Mouse (Mus musculus) stomach, postnatal 0 days (tissue): ENCODE measurements at regions not wholly inside any gene's neighbourhood (a gene's known extent, or its start where the extent isn't known, plus 50 kb on each side); places are given as distances from the start of the nearest gene placed in this dataset.

Source experiments
- CTCF ChIP-seq: IDR thresholded peaks from 2 replicates; pipeline ENCODE4 v1.5.1; 2016; ENCODE audit warnings: antibody characterized with exemption, low read depth, mild to moderate bottlenecking, moderate library complexity
- EP300 ChIP-seq: optimal IDR thresholded peaks from 2 replicates; pipeline ENCODE3; 2016; ENCODE audit warnings: antibody characterized with exemption

GRCm38 (mm10) chr6:35853993-35854392 lies 314.3 kb upstream of the Mtpn start:
- no peak for TF ChIP-seq EP300
- no peak for TF ChIP-seq CTCF
